Mouse (Mus musculus): ENCODE results near the gene Raet1d.
"Not testable (repeated sequence)": the region's sequence is repeated elsewhere in the genome, so short reads cannot be mapped to it uniquely, and the experiment has no call there.

Gene Raet1d

DNA sequence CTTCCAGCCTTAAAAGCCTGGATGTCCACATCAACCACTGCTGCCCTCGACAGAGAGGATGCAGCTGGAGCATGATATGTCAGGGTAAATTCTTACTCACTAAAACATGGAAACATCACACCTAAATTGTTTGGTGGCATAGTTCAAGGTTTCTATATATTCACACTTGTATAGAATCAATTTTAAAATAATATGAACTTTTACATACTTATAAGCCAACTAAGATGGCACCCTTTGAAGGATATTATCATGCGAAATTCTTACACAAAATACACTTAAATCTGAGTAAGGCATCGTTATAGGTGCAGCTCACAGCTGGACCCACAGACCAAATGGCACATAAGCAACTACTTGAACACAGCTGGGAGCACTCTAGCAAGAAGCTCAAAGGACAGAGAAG is at the start of gene Raet1d:
Gene Raet1d (plus strand): TSS at position 301 of the 400 bp plus-strand sequence.
- not testable (repeated sequence) for DNase-seq (ENCODE audit: low spot score)

DNA sequence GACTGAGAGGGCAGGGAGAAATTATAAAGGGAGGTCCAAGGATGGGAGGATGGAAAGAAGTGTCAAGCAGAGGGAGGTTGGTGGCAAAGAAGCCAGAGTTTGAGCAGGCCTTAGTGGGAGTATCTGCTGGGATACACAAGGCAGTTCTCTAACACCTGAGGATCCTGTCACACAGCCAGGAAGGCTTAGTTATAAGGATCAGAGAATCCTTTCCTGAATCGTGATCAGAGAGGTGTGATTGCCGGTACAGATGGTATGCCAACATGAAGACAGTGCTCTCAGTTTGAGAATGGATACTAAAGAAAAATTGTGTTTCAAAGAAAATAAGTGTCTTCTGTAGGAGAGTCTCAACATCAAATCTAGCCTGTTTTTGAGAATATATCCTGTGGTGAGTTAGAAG is 37.5 kb upstream of the Raet1d start:
- no peak for DNase-seq (ENCODE audit: low spot score)

DNA sequence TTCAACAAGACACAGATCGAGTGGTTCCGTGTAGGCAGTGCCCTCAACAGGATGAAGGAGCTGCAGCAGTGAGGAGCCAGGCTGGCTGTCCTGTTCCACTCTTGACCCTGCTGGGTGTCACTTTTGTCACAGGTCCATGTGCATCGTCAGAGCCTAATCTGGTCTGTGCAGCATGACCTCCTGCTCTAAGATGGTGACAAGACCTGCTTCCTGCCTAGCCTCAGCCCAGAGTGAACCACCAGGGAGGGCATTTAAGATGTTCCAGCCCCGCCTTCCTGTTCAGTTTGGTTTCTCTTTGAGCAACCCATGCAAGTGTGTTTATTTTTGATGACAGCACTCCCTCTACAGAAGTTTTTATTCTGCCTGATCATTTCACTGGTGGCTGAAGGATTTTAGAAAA is 14.6 kb upstream of the Raet1d start:
- DNase-seq (ENCODE audit: low spot score) = not testable (repeated sequence)

DNA sequence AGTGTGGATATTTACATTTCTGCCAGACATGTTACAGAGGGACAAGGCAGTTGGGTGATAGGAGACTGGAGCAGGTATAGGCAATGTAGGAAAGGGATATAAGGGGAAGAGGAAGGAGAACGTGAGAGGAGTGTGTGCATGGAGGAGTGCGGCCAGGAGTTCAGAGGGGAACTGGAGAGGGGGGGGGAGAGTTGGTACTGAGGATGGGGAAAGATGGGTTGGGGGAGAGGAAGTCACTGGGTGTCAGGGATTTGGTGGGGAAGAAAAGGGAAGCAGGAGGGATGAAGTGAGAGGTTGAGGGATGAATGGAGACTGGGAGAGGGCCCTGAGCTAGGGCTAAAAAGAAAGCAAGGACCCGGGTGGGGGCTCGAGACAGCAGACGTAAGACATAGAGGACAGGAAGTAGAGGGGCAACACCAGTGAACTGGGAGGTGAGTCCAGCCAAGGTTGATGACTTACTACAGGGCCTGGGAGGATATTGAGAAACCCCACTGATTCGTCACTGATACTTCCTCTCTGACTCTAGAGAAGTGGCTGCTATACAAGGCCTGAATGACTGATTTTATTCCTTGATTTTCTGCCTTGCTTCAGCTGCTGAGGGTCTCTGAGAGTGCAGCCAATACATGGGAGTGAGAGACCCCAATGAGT is 6.7 kb upstream of the Raet1d start:
- DNase-seq (ENCODE audit: low spot score) = not testable (repeated sequence)

- DNase-seq (ENCODE audit: low spot score) = not testable (repeated sequence)
These were observed 6.2 kb upstream of the Raet1d start for GRCm38 (mm10) chr10:22354196-22354574.

DNA sequence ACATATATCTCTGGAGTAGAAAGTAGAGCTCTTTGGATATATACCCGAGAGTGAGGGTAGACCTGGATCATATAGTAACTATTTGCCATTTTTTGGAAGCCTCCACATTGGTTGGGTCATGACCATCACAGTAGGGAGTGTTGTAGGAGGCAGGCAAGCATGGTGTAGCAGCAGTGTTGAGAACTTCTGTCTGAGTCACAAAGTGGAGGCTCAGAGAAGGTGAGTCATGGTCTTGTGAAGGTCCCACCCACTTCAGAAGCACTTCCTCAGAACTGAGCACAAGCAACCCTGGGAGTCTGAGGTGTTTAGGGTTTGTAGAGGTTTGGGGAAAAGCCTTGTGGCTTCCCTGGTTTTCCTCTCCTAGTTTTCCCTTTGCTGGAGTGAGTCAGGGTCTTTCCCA is 3.0 kb upstream of the Raet1d start:
- not testable (repeated sequence) for DNase-seq (ENCODE audit: low spot score)

GRCm38 (mm10) chr10:22360957-22361356 is 605 bp downstream of the Raet1d start:
- DNase-seq (ENCODE audit: low spot score) = not testable (repeated sequence)

DNA sequence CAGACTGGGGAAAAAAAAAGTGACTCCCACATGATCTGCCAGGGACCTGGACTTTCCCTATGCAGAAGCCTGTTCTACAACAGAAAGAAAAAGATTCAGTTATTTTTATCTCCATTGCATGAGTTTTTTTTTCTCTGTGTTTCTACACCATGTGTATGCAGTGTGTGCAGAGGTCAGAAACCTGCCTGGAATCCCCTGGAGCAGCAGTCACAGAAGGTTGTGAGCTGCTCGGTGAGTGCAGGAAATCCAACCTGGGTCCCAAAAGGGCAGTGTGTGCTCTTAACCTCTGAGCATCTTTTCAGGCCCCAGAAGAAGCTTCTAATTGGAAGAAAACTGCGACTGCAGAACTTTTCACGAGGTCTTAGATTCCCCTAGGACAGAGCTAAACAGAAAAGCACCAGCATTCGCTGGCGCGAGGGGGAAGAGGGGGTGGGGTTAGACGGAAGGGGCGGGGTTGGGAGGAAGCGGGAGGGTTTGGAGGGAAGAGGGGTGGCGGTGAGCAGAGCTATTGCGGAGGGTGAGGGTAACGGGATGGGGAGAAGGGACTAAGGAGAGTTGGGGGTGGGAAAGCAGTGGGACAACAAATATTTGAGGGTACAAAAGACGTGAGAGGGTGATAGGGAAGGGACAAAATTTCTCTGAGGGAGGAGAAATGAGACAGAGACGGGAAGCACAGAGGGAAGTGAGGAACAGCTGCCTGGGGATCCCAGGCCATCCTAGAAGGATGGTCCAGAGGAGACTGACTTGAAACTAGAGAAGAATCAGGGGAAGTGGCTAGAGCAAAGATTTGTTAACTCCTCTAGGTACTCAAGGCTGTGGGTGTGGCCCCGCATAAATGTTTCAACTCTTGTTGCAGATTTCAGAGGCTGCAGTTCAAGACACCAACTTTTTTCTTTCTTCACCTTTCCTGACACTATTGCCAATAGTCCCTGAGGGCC is 1.3 kb downstream of the Raet1d start:
- not testable (repeated sequence) for DNase-seq (ENCODE audit: low spot score)

- not testable (repeated sequence) for DNase-seq (ENCODE audit: low spot score)
These were observed 2.1 kb downstream of the Raet1d start for GRCm38 (mm10) chr10:22362466-22362865.

GRCm38 (mm10) chr10:22364915-22365314 is 4.6 kb downstream of the Raet1d start:
- DNase-seq (ENCODE audit: low spot score) = not testable (repeated sequence)

- peak; percentile 5 for DNase-seq (ENCODE audit: low spot score)
These were observed 20.9 kb downstream of the Raet1d start for GRCm38 (mm10) chr10:22381226-22381625.

DNA sequence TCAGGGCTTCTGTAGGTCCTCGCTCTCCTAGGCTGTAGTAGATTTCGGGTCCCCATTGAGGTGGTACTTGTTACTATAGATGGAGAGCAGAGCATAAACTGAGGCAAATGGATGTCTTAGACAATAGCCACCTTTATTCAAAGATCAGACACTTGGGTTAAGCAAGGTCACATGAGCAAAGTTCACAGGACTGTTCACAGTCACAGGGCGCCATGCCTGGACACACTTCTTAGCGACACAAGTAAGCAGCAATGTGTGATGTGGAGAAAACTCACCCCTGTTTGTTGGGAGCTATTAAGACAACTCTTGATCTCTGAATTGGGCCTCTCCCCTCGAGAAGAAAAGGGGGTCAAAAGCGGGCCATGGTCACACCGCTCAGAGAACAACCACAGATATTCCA is 29.8 kb downstream of the Raet1d start:
- not testable (repeated sequence) for DNase-seq (ENCODE audit: low spot score)

DNA sequence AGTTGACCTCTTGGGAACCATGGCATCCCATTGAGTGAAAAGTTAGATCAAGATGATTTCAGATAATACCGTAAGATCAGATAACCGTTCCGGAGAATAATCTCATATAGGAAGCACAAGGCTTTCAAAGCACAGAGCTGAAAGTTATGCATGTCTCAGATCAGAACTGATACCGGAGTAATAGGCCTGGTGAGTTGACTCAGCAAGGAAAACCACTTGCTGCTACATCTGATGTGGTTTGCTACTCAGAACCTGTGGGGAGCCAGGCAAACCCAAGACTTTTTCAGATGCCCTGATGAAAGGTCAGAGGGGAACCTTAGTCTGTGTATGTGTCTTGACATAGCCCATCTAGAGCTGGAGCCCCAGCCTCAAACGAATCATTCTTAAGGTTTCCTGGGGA is 31.3 kb downstream of the Raet1d start:
- DNase-seq (ENCODE audit: low spot score) = not testable (repeated sequence)

GRCm38 (mm10) chr10:22393028-22393824 is 32.9 kb downstream of the Raet1d start:
- not testable (repeated sequence) for DNase-seq (ENCODE audit: low spot score)

DNA sequence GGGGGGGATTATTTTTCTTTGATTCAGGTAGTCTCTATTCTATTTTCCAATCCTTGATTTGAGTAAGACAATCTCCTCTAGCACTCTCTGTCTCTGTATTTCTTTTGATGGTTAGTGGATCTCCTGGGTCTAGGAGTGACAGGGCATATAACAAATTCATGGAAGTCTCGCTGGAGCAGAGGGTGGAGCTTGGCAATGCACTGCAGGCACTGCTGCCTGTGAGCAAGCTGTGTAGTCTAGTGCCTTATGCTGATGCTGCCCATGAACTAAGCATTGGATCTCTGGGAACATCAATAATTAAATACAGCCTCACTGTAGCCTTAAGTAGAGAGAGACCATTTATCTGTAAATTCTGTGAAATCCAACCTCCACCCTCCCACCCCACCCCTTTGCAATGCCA is 36.3 kb downstream of the Raet1d start:
- DNase-seq (ENCODE audit: low spot score) = not testable (repeated sequence)

DNA sequence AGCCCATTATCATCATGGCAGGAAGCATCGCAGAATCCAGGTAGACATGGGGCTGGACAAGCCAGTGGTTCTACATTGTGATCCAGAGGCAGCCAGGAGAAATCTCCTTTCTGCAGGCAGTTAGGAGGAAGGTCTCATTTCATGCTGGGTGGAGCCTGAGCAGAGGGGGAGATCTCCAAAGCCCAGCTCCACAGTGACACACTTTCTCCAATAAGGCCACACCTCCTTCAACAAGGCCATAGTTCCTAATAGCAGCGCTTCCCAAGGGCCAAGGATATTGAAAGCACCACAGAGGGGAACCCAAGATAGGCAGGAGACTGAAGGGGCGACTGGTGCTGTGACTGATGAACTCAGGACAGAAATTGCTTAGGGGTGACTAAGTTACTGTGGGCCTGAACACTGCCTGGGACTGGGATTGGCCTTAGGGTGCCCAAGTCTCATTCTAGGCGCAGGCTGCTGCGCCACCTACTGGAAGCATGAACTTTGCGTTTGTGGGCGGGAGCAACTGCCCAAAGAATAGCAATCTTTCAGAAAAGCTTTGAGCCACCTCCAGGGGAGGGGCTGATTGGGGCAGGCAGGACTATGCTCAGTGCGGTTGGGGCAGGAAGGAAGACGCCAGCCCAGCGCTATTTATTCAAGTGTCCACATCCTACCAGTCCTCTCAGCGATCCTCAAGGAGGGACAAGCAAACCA is 42.0 kb downstream of the Raet1d start:
- not testable (repeated sequence) for DNase-seq (ENCODE audit: low spot score)

- not testable (repeated sequence) for DNase-seq (ENCODE audit: low spot score)
These were observed 53.5 kb downstream of the Raet1d start for GRCm38 (mm10) chr10:22413702-22414494.

Measured in MN1 (cell line).